Mouse (Mus musculus) limb, embryonic 14.5 days (tissue): ENCODE data around the gene Trappc3. TPM values are rescaled to one million over a fixed set of nuclear protein-coding genes. Genes with fewer than 3 reads are reported as not detected.
"Not testable (repeated sequence)": the region's sequence is repeated elsewhere in the genome, so short reads cannot be mapped to it uniquely, and the experiment has no call there.

Experiments
- ATAC-seq: fragments of 200-750 bp; cut with Nextera tagmentation; 2 replicates; pipeline ENCODE4 v1.8.0; 2017; ENCODE audit warnings: low read depth, moderate number of reproducible peaks, moderate TSS enrichment; ENCODE audit not compliant: low FRiP score
- DNase-seq: peaks from one replicate; pipeline ENCODE4 v3.0.0-alpha.2; 2015; ENCODE audit warnings: low spot score
- H3K27ac ChIP-seq: fragments of 300-500 bp; sonication (generic); replicated peaks from 2 replicates; pipeline ENCODE4 v1.5.1; 2014; ENCODE audit warnings: low read depth, mild to moderate bottlenecking, low read length, moderate library complexity, mixed read lengths
- H3K27me3 ChIP-seq: fragments of 300-500 bp; sonication (generic); 2 replicates; pipeline ENCODE4 v1.6.1; 2014; ENCODE audit warnings: low read length, mixed read lengths; ENCODE audit not compliant: control insufficient read depth, insufficient read depth
- H3K36me3 ChIP-seq: fragments of 300-500 bp; sonication (generic); 2 replicates; pipeline ENCODE4 v1.6.1; 2014; ENCODE audit warnings: mild to moderate bottlenecking, low read length, moderate library complexity, mixed read lengths; ENCODE audit not compliant: control insufficient read depth, insufficient read depth
- H3K4me1 ChIP-seq: fragments of 300-500 bp; sonication (generic); 2 replicates; pipeline ENCODE4 v1.6.1; 2014; ENCODE audit warnings: antibody characterized with exemption, low read length, mixed read lengths; ENCODE audit not compliant: control insufficient read depth, insufficient read depth
- H3K4me2 ChIP-seq: fragments of 300-500 bp; sonication (generic); replicated peaks from 2 replicates; pipeline ENCODE4 v1.6.1; 2014; ENCODE audit warnings: low read depth, mild to moderate bottlenecking, low read length, moderate library complexity; ENCODE audit not compliant: severe bottlenecking
- H3K4me3 ChIP-seq: fragments of 300-500 bp; sonication (generic); replicated peaks from 2 replicates; pipeline ENCODE4 v1.5.1; 2014; ENCODE audit warnings: low read length
- H3K9ac ChIP-seq: fragments of 300-500 bp; sonication (generic); 2 replicates; pipeline ENCODE4 v1.6.1; 2014; ENCODE audit warnings: mild to moderate bottlenecking, low read depth, low read length, moderate library complexity; ENCODE audit not compliant: severe bottlenecking
- H3K9me3 ChIP-seq: fragments of 300-500 bp; sonication (generic); 2 replicates; pipeline ENCODE4 v1.6.1; 2016; ENCODE audit warnings: low read length; ENCODE audit not compliant: control insufficient read depth
- POLR2A ChIP-seq: fragments of 200-500 bp; IDR thresholded peaks from 2 replicates; pipeline ENCODE4 v1.8.0; 2012; ENCODE audit warnings: inconsistent platforms, mild to moderate bottlenecking, moderate library complexity, borderline replicate concordance; ENCODE audit not compliant: insufficient read depth, insufficient read length; ENCODE audit errors: extremely low read depth
- WGBS: fragments of 180-500 bp; shearing (Covaris S2); extraction: QIAGEN DNeasy Blood & Tissue Kit; methylation state at CpG from one replicate; pipeline ENCODE4 v1.1.7; 2014; 5-methylcytosine and 5-hydroxymethylcytosine counted together
- polyA plus RNA-seq, 2 experiments: library from polyadenylated mRNA; depleted of rRNA in 1 of 2; stranded (reverse) in 1 of 2; unstranded in 1 of 2; fragments of >200 nt; fragmentation: Nextera tagmentation in 1 of 2; extraction: Ambion mirVana in 1 of 2; gene quantifications; 2 replicates each; pipeline versions ENCODE4 v1.2.1 to v1.2.3; 2012 to 2014

The Trappc3 gene
- 93.6 and 113 TPM in 2 replicates for polyA plus RNA-seq (2012; rRNA removed)
- 34.5 and 38.3 TPM in 2 replicates for polyA plus RNA-seq (2014; fragmentation: Nextera tagmentation; extraction: Ambion mirVana)

DNA sequence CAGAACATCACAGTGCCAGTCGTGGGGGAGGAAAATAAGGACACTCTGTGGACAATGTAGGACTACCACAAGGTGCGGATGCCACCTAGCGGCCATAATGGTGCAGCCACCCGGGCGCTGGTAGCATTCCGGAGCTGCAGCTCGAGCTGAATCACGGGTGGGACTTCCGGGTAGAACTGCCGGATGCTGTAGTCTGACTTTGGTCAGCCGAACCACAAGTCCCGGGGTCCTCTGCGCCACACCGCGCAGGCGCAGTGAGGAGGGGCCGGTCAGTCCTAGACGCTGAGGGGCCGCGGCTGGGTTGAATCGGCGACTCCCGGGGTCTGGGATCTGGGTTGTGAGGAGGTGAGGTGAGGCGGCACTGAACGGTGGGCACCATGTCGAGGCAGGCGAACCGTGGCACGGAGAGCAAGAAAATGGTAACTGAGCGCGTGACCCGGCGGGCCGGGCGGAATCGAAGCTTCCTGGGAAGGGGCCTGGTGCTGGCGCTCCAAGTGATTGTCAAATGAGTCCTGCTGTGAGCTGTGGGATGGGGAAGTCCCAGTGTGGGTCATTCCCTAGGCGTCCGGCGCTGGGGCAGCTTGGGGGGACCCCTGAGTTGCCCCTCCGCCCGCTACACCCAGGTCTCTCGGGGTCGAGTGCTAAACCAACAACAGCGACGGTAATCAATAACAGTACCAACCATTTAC is at the start of gene Trappc3:
Gene Trappc3 (plus strand): TSS at position 207 of the 689 bp plus-strand sequence.
- H3K4me1 ChIP-seq: peaks cover 41% of the 10 kb centered on the region
- ATAC-seq (peak; percentile 91), DNase-seq (peak; percentile 100)
- peak within 1 kb of the TSS; percentile 70 for H3K27ac ChIP-seq
- H3K27me3 ChIP-seq: no peaks in the 10 kb centered on the region
- H3K9me3 ChIP-seq: no peaks in the 10 kb centered on the region
- H3K4me3 ChIP-seq: peak within 1 kb of the TSS; percentile 86
- H3K9ac ChIP-seq: peak within 1 kb of the TSS; percentile 89
- WGBS: under 1% methylated on average over 40 of the region's 46 CpGs
- H3K4me2 ChIP-seq: peak within 1 kb of the TSS; percentile 85
- peaks cover 8% of the 10 kb centered on the region; the same call in 1 of the 2 replicates for H3K36me3 ChIP-seq
- peak; percentile 62; the same call in 1 of the 2 replicates for TF ChIP-seq POLR2A

DNA sequence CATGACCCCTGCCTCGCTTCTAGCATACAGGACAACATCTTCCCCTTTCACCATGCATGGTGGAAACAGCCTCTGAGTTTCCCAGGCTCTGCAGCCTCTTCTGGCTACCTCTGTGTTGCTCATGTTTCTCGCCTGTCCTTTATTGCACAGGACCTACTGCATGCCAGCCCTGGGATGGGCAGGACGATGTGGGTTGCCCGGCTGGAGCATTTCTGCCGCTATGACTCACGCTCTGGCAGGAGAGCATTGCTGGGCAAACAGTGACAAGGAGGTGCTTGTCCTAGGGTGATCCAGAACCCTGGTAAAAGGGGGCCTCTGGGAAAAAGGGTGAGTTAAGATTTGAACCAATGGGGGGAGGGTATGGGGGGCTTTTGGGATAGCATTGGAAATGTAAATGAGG is 44.4 kb upstream of the Trappc3 start:
- Histone ChIP-seq H3K27me3 (no peaks in the 10 kb centered on the region), H3K4me2 (no peak overlapping the region), H3K9me3 (no peaks in the 10 kb centered on the region), H3K4me3 (no peak overlapping the region), H3K36me3 (no peaks in the 10 kb centered on the region), H3K9ac (no peak overlapping the region), H3K4me1 (no peaks in the 10 kb centered on the region), H3K27ac (no peak overlapping the region)
- ATAC-seq (no peak), DNase-seq (no peak)
- WGBS: 77% methylated on average over 6 of the region's 6 CpGs
- TF ChIP-seq POLR2A: no peak

DNA sequence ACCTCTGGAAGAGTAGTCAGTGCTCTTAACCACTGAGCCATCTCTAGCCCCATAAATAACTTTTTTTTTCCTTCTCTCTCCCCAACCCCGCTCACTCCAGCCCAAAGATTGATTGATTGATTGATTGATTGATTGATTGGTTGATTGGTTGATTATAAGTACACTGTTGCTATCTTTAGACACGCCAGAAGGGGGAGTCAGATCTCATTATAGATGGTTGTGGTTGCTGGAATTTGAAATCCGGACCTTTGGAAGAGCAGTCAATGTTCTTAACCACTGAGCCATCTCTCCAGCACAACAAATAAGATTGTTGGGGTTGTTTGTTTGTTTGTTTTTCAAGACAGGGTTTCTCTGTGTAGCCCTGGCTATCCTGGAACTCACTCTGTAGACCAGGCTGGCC is 42.6 kb upstream of the Trappc3 start:
- not testable (repeated sequence) for H3K27ac ChIP-seq, H3K4me3 ChIP-seq, H3K4me2 ChIP-seq, H3K4me1 ChIP-seq, H3K36me3 ChIP-seq, ATAC-seq, H3K9me3 ChIP-seq, H3K9ac ChIP-seq, H3K27me3 ChIP-seq, DNase-seq
- WGBS: 76% methylated on average over 3 of the region's 3 CpGs

DNA sequence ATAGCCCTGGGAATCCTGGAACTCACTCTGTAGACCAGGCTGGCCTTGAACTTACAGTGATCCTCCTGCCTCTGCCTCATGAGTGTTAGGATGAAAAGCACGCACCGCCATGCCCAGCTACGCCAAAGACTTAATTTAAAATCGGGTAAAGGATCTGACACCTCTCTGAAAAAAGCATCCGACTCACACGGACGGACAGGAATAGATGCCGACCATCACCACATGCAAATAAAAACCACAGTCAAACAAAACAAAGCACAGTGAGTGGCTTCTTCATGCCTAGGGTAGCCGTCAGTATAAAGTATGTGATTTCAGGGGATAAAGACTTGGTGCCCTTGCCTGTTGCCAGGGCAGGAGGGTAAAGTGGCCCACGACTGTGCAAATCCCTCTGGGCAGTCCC is 42.1 kb upstream of the Trappc3 start:
- DNase-seq (no peak), ATAC-seq (no peak)
- 92% methylated on average over 10 of the region's 10 CpGs for WGBS
- H3K9me3 ChIP-seq: no peaks in the 10 kb centered on the region
- no peaks in the 10 kb centered on the region for H3K4me1 ChIP-seq
- H3K9ac ChIP-seq: no peak overlapping the region
- H3K4me2 ChIP-seq: no peak overlapping the region
- H3K27ac ChIP-seq: no peak overlapping the region
- TF ChIP-seq POLR2A: no peak
- no peaks in the 10 kb centered on the region for H3K36me3 ChIP-seq
- no peak overlapping the region for H3K4me3 ChIP-seq
- H3K27me3 ChIP-seq: no peaks in the 10 kb centered on the region

DNA sequence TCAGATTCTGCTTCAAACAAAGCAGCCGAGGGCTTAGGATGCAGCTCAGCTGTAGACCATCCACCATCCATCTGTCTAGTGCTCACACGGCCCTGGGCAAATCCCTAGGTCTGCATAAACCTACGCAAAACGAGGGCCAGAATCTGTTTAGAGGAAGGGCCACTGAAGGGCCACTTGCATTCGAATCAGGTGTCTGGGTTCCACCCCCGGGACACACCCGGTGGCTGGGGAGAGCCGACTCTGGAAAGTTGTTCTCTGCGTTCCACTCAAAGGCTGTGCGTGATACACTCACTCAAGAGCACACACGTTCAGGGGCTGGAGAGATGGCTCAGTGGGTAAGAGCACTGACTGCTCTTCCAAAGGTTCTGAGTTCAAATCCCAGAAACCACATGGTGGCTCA is 39.5 kb upstream of the Trappc3 start:
- 82% methylated on average over 11 of the region's 11 CpGs for WGBS
- TF ChIP-seq POLR2A: no peak
- H3K36me3 ChIP-seq: no peaks in the 10 kb centered on the region
- ATAC-seq (no peak), DNase-seq (no peak)
- no peaks in the 10 kb centered on the region for H3K9me3 ChIP-seq
- no peaks in the 10 kb centered on the region for H3K4me1 ChIP-seq
- no peak overlapping the region for H3K9ac ChIP-seq
- no peak overlapping the region for H3K4me3 ChIP-seq
- H3K27me3 ChIP-seq: no peaks in the 10 kb centered on the region
- no peak overlapping the region for H3K27ac ChIP-seq
- H3K4me2 ChIP-seq: no peak overlapping the region
